Mouse (Mus musculus) liver, adult 2 months (tissue): ENCODE measurements at regions not wholly inside any gene's neighbourhood (a gene's known extent, or its start where the extent isn't known, plus 50 kb on each side); places are given as distances from the start of the nearest gene placed in this dataset.

Experiments
- DNase-seq: peaks from one replicate; pipeline ENCODE4 v3.0.0-alpha.2; 2011; ENCODE audit warnings: low read depth, low spot score; ENCODE audit errors: extremely low read depth
- H3K27ac ChIP-seq: fragments of 200-500 bp; replicated peaks from 2 replicates; pipeline ENCODE4 v1.5.1; 2012; ENCODE audit warnings: low read depth, mild to moderate bottlenecking, control low read depth, inconsistent platforms, low read length; ENCODE audit not compliant: insufficient read depth
- H3K27me3 ChIP-seq: fragments of 200-500 bp; 2 replicates; pipeline ENCODE4 v1.6.1; 2012; ENCODE audit warnings: mild to moderate bottlenecking, moderate library complexity, low read length, inconsistent platforms; ENCODE audit not compliant: control insufficient read depth, insufficient read depth
- H3K36me3 ChIP-seq: fragments of 200-500 bp; 2 replicates; pipeline ENCODE4 v1.6.1; 2012; ENCODE audit warnings: low read length, inconsistent platforms; ENCODE audit not compliant: control insufficient read depth, insufficient read depth
- H3K4me1 ChIP-seq: fragments of 200-500 bp; 2 replicates; pipeline ENCODE4 v1.6.1; 2011; ENCODE audit warnings: low read length; ENCODE audit not compliant: control insufficient read depth, insufficient read depth
- H3K4me3 ChIP-seq: fragments of 200-500 bp; 2 replicates; pipeline ENCODE4 v1.5.1; 2011; ENCODE audit warnings: low read depth, mild to moderate bottlenecking, control low read depth, low read length, moderate library complexity; ENCODE audit not compliant: insufficient read depth
- H3K79me2 ChIP-seq: fragments of 200-500 bp; 2 replicates; pipeline ENCODE4 v1.6.1; 2012; ENCODE audit warnings: inconsistent platforms, mild to moderate bottlenecking, low read length, moderate library complexity; ENCODE audit not compliant: control insufficient read depth, insufficient read depth
- H3K9ac ChIP-seq: fragments of 200-500 bp; 2 replicates; pipeline ENCODE4 v1.6.1; 2012; ENCODE audit warnings: low read depth, mild to moderate bottlenecking, control low read depth, inconsistent platforms, low read length
- CTCF ChIP-seq: fragments of 200-500 bp; IDR thresholded peaks from 2 replicates; pipeline ENCODE4 v1.5.1; 2011; ENCODE audit warnings: low read depth, low read length, control low read depth
- POLR2A ChIP-seq: fragments of 200-500 bp; IDR thresholded peaks from 2 replicates; pipeline ENCODE4 v1.6.1; 2011; ENCODE audit warnings: low read length, control low read depth; ENCODE audit not compliant: insufficient read depth; ENCODE audit errors: extremely low read depth
- WGBS: fragments of 180-500 bp; shearing (Covaris S2); methylation state at CpG from one replicate; pipeline ENCODE4 v1.1.7; 2018; 5-methylcytosine and 5-hydroxymethylcytosine counted together

DNA sequence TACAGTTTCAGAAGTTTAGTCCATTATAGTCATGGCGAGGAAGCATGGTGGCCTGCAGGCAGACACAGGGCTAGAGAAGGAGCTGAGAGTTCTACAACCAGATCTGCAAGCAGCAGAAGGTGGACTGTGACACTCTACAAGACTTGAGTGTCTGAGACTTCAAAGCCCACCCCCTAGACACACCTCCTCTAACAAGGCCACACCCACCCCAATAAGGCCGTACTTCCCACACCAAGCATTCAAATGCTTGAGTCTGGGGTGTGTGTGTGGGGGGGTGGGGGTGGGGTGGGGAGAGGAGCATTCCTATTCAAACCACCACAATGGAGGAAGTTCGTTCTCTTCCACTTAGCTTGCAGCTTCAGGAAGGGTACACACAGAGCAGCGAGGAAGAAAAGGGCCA, 55.8 kb upstream of the 1700024P04Rik start:
- no peaks in the 10 kb centered on the region for H3K27me3 ChIP-seq
- no peak overlapping the region for H3K4me3 ChIP-seq
- TF ChIP-seq CTCF (no peak), POLR2A (no peak)
- no peaks in the 10 kb centered on the region for H3K4me1 ChIP-seq
- no peaks in the 10 kb centered on the region for H3K79me2 ChIP-seq
- H3K9ac ChIP-seq, result no peak overlapping the region
- WGBS, result 94% methylated on average over 4 of the region's 4 CpGs
- H3K36me3 ChIP-seq, result no peaks in the 10 kb centered on the region
- no peak overlapping the region for H3K27ac ChIP-seq
- no peak for DNase-seq

DNA sequence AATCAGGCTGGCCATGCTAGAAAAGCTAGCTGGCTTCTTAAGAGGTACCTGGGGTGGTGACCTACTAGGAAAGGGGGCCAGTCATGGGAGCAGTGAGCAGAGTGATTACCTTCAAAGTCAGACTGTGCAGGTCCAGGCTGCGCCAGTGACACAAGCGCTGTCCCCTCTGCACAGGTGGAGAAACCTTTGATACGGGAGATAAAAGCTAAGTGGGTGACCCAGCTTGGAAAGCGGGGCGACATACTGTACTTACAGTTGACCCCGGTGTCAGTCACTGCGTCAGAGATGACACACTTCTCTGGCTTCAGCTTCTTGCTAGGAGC, 54.7 kb upstream of the 1700024P04Rik start:
- no peaks in the 10 kb centered on the region for H3K36me3 ChIP-seq
- no peak overlapping the region for H3K27ac ChIP-seq
- no peak for DNase-seq
- H3K27me3 ChIP-seq, result no peaks in the 10 kb centered on the region
- TF ChIP-seq POLR2A, result no peak
- TF ChIP-seq CTCF, result no peak
- no peaks in the 10 kb centered on the region for H3K79me2 ChIP-seq
- 76% methylated on average over 7 of the region's 7 CpGs for WGBS
- no peak overlapping the region for H3K9ac ChIP-seq
- H3K4me3 ChIP-seq, result no peak overlapping the region
- H3K4me1 ChIP-seq, result no peaks in the 10 kb centered on the region

- Histone ChIP-seq H3K36me3 (no peaks in the 10 kb centered on the region), H3K4me1 (no peaks in the 10 kb centered on the region), H3K79me2 (no peaks in the 10 kb centered on the region), H3K9ac (no peak overlapping the region), H3K27me3 (no peaks in the 10 kb centered on the region), H3K4me3 (no peak overlapping the region), H3K27ac (no peak overlapping the region)
- DNase-seq, result no peak
- TF ChIP-seq POLR2A (no peak), CTCF (no peak)
- WGBS, result 54% methylated on average over 15 of the region's 15 CpGs
Measured at GRCm38 (mm10) chr13:99038198-99039062, 54.1 kb upstream of the 1700024P04Rik start.

- no peaks in the 10 kb centered on the region for H3K36me3 ChIP-seq
- TF ChIP-seq CTCF (no peak), POLR2A (no peak)
- H3K27ac ChIP-seq, result no peak overlapping the region
- no peaks in the 10 kb centered on the region for H3K27me3 ChIP-seq
- no peaks in the 10 kb centered on the region for H3K4me1 ChIP-seq
- no peaks in the 10 kb centered on the region for H3K79me2 ChIP-seq
- 93% methylated on average over 4 of the region's 4 CpGs for WGBS
- H3K4me3 ChIP-seq, result no peak overlapping the region
- no peak overlapping the region for H3K9ac ChIP-seq
- no peak for DNase-seq
Measured at GRCm38 (mm10) chr13:99037131-99037530, 52.8 kb upstream of the 1700024P04Rik start.
